Mouse (Mus musculus) embryo, embryonic 9.5 days (tissue): ENCODE data around the gene Adamtsl2.
A peak's percentile ranks its signal among the peaks of the same experiment; 100 is the strongest.

Experiments
- DNase-seq: peaks from one replicate; pipeline ENCODE4 v3.0.0-alpha.2; 2017; ENCODE audit errors: extremely low spot score

Adamtsl2 gene

GRCm38 (mm10) chr2:27079152-27079584 is at the start of gene Adamtsl2:
Gene Adamtsl2, plus strand, starts transcription at chr2:27079379.
- DNase-seq = peak; percentile 66

GRCm38 (mm10) chr2:27032361-27032760 is 46.8 kb upstream of the Adamtsl2 start:
- no peak for DNase-seq

DNA sequence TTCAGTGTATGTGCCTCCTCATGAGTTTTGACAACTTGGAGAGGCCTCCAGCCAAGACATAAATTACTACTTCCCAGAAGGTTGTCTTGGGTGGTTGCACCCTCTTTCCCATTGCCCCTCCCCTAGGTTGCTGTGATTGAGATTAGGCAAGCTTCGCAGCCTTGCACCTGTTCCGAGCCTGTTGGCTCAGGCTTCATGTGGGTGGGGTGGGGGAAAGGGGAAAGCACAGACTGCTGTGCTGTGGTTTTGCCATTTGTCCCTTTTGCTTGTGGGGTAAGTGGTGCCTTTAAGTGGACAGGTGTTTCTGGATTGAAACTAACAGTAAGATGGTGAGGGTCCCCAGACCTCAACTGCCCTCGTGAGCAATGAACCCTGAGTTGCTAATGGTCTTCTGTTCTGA is 43.2 kb upstream of the Adamtsl2 start:
- no peak for DNase-seq

DNA sequence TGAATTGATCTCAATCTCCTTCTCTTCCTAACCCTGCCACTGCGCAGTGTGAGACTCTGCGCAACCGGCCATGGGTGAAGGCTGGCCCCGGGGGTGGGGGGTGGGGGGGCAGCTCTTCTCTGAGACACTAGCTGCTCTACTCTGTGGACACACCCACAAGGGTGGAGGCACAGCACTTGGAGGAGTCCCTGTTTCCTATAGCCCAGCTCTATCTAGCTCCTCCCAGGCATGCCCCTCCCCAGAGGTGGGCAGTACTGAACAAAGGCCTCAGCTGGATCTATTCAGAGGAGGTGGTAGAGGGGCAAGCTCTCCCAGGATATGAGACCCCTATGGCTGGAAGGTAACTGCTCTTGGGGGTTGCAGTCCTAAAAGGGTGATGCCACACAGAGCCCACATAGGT is 42.2 kb upstream of the Adamtsl2 start:
- no peak for DNase-seq

DNA sequence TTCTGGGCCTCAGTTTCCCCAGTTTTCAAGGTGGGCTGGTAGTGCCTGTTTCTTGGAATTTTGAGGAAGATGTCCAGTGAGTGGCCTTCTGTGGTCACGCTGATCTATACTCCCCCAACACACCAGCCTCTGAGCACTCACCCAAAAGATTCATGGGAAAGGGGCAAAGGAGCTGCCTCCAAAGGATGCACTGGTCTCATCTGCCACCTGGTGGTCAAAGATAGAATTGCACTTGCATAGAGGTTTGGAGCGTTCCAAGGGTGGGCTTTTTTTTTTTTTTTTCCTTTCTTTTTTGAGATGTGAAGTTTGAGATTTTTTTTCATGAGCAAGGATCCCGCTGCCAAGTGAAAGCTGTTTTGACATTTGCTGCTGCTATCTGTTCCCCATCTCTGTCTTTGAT is 40.6 kb upstream of the Adamtsl2 start:
- peak; percentile 77 for DNase-seq

GRCm38 (mm10) chr2:27039286-27039685 is 39.9 kb upstream of the Adamtsl2 start:
- peak; percentile 17 for DNase-seq

GRCm38 (mm10) chr2:27042131-27042844 is 36.9 kb upstream of the Adamtsl2 start:
- no peak for DNase-seq

DNA sequence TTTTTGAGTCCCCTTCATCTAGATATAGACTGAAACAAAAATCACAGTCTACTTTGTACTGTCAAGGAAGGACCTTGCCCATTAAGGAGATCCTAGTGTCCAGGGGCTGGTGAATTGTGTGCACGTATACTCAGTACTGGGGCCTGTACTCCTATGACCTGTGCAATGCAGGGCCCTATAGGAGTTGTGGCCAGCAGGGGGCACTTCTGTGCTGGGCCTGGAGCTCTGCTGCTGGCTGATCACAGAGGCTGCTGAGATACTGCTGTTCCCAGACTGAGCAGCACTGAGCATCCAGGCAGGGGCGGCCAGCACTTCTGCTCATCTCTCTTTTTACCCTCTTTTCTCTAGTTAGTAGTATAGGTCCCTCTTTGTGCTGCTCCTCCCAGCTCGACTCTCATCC is 35.7 kb upstream of the Adamtsl2 start:
- DNase-seq = peak; percentile 78

GRCm38 (mm10) chr2:27044166-27044565 is 35.0 kb upstream of the Adamtsl2 start:
- DNase-seq = no peak

DNA sequence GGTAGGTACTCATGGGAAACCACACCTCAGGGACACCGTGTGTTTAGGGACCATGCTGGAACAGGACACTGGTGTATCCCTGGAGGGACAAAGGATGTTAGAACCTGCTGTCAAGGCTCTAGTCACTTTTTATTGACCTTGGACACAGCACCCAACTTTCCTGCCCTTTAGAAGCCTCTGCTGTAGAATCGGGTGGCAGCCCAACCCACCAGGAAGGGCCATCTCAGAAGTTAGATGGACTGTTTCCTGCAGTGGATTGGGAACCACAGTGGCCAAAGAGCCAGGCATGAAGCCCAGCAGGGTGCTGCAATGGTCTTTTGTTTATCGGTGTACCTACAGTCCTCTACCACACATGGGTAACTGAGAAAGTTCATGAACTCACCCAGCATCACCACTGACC is 34.5 kb upstream of the Adamtsl2 start:
- no peak for DNase-seq

DNA sequence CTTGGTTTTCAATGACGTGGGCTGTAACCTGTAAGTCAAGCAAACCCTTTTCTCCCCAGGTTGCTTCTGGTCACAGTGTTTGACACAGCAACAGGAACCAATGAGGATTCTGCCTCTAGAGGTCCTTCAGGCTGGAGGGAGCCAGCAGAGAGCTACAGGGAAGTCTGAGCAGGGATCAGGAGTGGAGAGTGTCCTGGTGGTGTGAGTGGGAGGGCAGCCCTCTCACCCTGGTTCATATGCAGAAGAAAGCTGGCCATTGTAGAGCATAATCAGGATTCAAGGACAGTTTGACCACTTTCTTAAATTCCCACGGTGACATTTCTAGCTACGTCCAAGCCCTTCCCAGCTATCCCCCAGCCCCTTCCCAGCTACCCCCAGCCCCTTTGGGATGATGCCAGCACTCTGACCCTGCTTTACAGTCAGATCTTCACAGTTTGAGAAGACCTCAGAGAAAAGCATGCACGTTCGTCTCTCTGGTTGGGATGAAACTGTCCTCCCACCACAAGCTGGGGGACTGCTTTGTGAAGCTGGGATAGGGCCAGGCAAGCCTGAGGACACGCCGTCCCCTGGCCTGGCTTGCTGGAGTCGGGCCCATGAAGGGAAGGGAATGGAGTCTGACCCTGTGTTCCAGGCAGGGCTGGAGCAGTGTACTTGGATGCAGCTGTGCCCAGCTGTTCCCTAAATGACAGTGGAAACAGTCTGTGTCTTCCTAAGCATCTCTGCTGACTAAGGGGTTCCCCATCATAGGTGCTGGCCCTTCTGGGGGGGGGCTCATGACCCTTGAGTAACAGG is 33.0 kb upstream of the Adamtsl2 start:
- DNase-seq = no peak

DNA sequence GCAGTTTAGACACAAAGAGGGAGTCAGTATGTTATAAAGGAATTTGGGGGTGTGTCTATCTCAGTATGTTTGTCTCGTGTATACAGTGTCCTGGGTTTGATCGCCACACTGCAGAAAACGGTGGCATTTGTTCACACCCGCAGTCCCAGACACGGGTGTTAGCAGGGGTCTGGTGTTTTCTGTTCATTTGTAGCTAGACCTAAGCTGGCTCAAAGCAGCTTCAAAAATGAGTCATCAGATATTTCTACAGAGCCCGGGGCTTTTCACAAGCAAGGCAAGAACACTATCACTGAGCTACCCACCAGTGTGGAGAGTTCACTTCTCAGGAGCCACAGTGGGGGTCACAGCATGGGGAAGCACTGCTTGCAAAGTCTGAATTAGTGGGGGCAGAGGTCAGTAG is 29.8 kb upstream of the Adamtsl2 start:
- DNase-seq = no peak

- DNase-seq = no peak
Observed at GRCm38 (mm10) chr2:27058251-27058650, 20.9 kb upstream of the Adamtsl2 start.

DNA sequence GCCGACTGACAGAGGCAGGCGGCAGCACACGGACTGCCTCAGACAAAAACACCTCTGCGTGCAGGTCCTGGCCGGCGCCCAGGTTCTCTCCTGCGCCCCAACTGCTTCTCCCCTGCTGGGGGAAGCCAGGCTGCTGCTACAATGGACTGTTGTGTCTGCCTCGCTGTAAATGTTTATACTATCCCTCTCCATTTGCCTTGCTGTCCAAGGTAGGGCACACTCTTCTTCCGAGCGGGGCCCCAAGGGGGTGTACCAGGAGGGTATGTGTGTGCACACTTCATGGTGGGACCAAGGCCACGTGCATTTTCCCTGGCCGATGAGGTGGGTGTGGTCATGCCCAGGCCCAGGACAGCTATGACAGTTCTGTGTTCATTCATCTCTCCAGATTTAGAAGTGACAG is 20.4 kb upstream of the Adamtsl2 start:
- DNase-seq = no peak

GRCm38 (mm10) chr2:27059187-27059586 is 20.0 kb upstream of the Adamtsl2 start:
- no peak for DNase-seq

- DNase-seq = no peak
Observed at GRCm38 (mm10) chr2:27067124-27067523, 12.1 kb upstream of the Adamtsl2 start.

DNA sequence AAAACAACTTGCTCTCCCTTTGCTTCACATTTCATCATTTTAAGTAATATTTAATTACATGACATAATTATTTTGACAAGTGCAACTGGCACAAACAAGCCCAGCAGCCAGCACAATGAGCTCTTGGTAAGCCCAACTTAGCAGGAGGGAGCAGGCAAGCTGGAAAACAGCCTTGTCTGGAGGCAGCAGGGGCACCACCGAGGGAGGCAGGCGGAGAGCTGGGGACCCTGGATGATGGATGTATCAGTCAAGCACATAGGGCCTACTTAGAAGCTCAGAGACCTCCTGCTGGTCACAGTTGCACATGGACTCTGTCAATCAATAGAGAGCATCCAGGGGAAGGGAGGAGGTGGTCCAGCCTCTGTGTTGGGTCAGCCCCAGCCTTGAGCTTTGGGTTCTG is 11.2 kb upstream of the Adamtsl2 start:
- no peak for DNase-seq

- DNase-seq = no peak
Observed at GRCm38 (mm10) chr2:27069646-27070045, 9.5 kb upstream of the Adamtsl2 start.

DNA sequence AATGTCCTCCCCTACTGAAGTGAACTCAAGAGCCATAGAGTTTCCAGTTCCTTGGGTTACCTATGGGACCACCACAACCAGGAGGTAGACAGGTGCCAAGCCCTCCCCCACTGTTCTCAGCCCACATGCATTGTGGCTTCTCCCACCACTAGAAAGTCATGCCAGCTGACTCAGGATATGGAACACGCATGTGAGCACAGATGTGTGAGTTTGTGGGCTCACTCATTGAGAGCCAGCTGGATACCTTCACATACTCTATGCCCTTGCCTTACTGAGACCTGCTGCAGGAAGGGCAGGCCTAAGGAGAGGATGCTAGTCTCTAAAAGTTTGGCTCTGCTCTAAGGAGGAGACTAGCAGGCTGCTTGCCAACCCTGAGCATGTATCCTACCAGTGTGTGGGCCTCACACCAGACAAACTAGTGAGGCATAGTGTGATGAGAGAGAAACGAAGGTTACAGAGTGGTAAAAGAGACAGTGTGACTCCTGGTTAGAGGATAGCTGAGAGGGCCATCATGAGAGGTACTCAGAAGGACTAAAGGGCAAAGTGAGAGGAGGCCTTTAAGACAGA is 8.8 kb upstream of the Adamtsl2 start:
- DNase-seq = no peak

DNA sequence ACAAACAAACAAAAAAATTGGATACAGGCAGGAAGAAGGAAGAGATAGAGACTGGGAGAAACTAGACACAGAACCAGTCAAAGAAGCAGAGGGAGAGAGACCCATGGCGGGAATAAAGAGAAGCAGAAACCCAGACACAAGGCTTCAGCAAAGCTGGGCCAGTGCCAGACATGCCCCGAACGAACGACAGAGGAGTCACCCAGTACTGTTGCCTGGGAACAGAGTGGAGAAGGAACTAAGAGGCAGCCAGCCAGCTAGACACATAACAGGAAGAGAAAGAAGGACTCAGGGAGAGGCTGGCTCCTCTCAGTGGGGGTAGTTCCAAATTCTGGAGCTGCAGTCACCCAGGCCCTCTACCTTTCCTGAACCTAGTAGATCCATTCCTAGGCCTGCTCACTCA is 8.0 kb upstream of the Adamtsl2 start:
- no peak for DNase-seq

DNA sequence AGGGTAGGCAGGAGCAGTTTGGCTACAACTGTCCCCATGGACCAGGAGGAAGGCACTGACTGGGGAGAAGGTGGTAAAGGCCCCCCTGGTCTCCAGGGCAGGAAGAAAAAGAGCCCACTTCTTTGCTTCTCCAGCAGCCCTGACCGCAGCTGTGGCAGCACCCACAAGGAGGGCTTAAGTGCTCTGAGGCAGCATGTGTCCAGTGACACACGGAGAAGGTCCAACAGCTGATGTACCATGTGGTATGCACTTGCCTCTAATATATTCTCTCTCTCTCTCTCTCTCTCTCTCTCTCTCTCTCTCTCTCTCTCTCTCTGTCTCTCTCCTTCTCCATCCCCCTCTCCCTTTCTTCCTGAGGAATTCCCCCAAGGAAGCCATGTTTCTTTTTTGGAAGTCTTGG is 7.2 kb upstream of the Adamtsl2 start, which contains the start of gene Mymk:
Gene Mymk, minus strand, starts transcription at position 202 of the 400 bp plus-strand sequence.
- DNase-seq = no peak

GRCm38 (mm10) chr2:27073407-27073806 is 5.8 kb upstream of the Adamtsl2 start:
- no peak for DNase-seq

DNA sequence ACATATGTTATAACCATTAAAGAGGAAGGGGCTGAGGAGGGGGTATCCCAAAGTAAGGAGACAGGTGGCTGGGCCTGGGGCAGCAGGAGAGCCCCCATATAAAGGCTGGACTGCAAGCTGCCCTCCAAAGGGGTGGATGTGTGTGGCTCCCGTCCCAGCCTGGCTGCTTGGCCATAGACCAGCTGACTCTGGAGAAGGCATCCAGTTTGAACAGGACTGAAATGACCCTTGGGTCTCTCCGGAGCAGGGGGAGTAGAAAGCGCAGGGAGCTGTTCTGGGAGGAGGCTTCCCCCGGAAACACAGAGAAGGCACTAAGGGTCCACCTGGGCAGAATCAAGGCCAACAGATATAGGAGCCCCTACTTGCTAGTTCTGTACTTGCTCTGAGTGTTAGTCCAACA is 4.4 kb upstream of the Adamtsl2 start:
- DNase-seq = no peak
